Mouse (Mus musculus): ENCODE data around the gene Fto. TPM values are rescaled to one million over a fixed set of nuclear protein-coding genes. Genes with fewer than 3 reads are reported as not detected.
A peak's percentile ranks its signal among the peaks of the same experiment; 100 is the strongest.

The Fto gene
- polyA plus RNA-seq, 2 experiments = 10.0 to 15.6 TPM

- H3K36me3 ChIP-seq (replicated peaks; ENCODE audit: control insufficient read depth, insufficient read depth, low read depth) = no peaks in the 10 kb centered on the region
- ATAC-seq (ENCODE audit: insufficient read depth) = no peak
- H3K4me1 ChIP-seq (replicated peaks; ENCODE audit: control insufficient read depth in 2 of 2, insufficient read depth in 2 of 2, low read length in 1 of 2) = peaks cover 0 to 5% of the 10 kb centered on the region in 2 experiments; a peak in 2 of 4 replicates
- H3K9me3 ChIP-seq (ENCODE audit: control insufficient read depth, low read length) = no peaks in the 10 kb centered on the region; the same call in 1 of the 2 replicates
- WGBS (ENCODE audit: insufficient replicate concordance) = 26% methylated on average over 7 of the region's 7 CpGs
- TF ChIP-seq CTCF (IDR thresholded peaks at IDR 0.05; ENCODE audit: low read depth) (no peak), EP300 (IDR thresholded peaks at IDR 0.05; ENCODE audit: low read depth) (no peak)
- H3K27ac ChIP-seq = no peak overlapping the region
- no peak overlapping the region for H3K9ac ChIP-seq (replicated peaks)
- H3K4me3 ChIP-seq (ENCODE audit: insufficient read depth in 1 of 2, low read depth in 2 of 2, low read length in 2 of 2) = no peak overlapping the region
- DNase-seq (ENCODE audit: low read depth in 3 of 3, low spot score in 3 of 3) = no peak
- peak overlapping the region; percentile 23; the same call in 1 of the 2 replicates for H3K4me2 ChIP-seq (ENCODE audit: low read depth)
- no peaks in the 10 kb centered on the region; the same call in 1 of the 2 replicates for H3K27me3 ChIP-seq (ENCODE audit: control insufficient read depth, insufficient read depth, low read length)
These were observed 396.4 kb downstream of the Fto start for GRCm38 (mm10) chr8:91709768-91710167.

- WGBS (ENCODE audit: insufficient replicate concordance) = 45% methylated on average over 6 of the region's 6 CpGs
These were observed 397.9 kb downstream of the Fto start for GRCm38 (mm10) chr8:91711202-91711601.

DNA sequence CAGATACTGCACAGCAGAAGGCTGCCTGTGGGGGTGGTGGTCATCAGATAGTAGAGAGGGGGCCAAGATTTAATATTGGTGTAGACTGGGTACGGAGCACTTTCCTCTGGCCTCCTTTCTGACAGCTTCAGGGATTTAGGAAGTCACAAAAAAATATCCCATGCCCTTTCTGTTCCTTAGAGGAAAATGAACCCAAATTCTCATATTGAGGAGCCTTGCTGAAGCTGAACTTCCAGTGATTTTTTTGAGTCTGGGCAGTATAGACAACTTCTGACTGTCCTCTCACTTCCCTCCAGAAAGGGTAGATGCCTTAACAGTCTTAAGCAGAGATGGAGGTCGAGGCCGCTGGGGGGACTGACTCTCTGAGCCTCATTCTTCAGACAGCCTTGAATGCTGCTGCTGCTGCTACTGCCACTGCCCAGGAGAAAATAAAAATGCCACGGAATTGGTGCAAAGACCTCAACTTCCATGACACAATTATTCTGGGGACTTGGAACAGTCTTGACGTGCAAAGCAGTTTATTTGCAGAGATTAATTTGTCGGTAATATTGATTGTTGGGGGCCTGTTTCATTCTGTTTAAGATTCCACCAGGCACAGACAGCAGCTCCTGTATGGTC is 398.8 kb downstream of the Fto start:
- no peaks in the 10 kb centered on the region; the same call in 1 of the 2 replicates for H3K27me3 ChIP-seq (ENCODE audit: control insufficient read depth, insufficient read depth, low read length)
- H3K9ac ChIP-seq (replicated peaks) = no peak overlapping the region
- 24% methylated on average over 6 of the region's 6 CpGs for WGBS (ENCODE audit: insufficient replicate concordance)
- no peaks in the 10 kb centered on the region; the same call in 1 of the 2 replicates for H3K9me3 ChIP-seq (ENCODE audit: control insufficient read depth, low read length)
- no peak overlapping the region for H3K27ac ChIP-seq
- no peak for DNase-seq (ENCODE audit: low read depth in 3 of 3, low spot score in 3 of 3)
- no peaks in the 10 kb centered on the region for H3K36me3 ChIP-seq (replicated peaks; ENCODE audit: control insufficient read depth, insufficient read depth, low read depth)
- H3K4me3 ChIP-seq (ENCODE audit: insufficient read depth in 1 of 2, low read depth in 2 of 2, low read length in 2 of 2) = no peak overlapping the region
- ATAC-seq (ENCODE audit: insufficient read depth) = no peak
- H3K4me2 ChIP-seq (ENCODE audit: low read depth) = no peak overlapping the region
- TF ChIP-seq CTCF (IDR thresholded peaks at IDR 0.05; ENCODE audit: low read depth) (no peak), EP300 (IDR thresholded peaks at IDR 0.05; ENCODE audit: low read depth) (no peak)
- H3K4me1 ChIP-seq (replicated peaks; ENCODE audit: control insufficient read depth in 2 of 2, insufficient read depth in 2 of 2, low read length in 1 of 2) = peaks cover 0 to 8% of the 10 kb centered on the region in 2 experiments; a peak in 2 of 4 replicates

More at GRCm38 (mm10) chr8:91711202-91711601, 397.9 kb downstream of the Fto start:
- peaks cover 0 to 8% of the 10 kb centered on the region in 2 experiments; a peak in 2 of 4 replicates for H3K4me1 ChIP-seq (replicated peaks; ENCODE audit: control insufficient read depth in 2 of 2, insufficient read depth in 2 of 2, low read length in 1 of 2)
- no peak overlapping the region for H3K9ac ChIP-seq (replicated peaks)
- H3K9me3 ChIP-seq (ENCODE audit: control insufficient read depth, low read length) = no peaks in the 10 kb centered on the region; the same call in 1 of the 2 replicates
- TF ChIP-seq EP300 (IDR thresholded peaks at IDR 0.05; ENCODE audit: low read depth) = no peak
- no peak for TF ChIP-seq CTCF (IDR thresholded peaks at IDR 0.05; ENCODE audit: low read depth)
- H3K27me3 ChIP-seq (ENCODE audit: control insufficient read depth, insufficient read depth, low read length) = no peaks in the 10 kb centered on the region; the same call in 1 of the 2 replicates
- H3K4me3 ChIP-seq (ENCODE audit: insufficient read depth in 1 of 2, low read depth in 2 of 2, low read length in 2 of 2) = no peak overlapping the region
- H3K4me2 ChIP-seq (ENCODE audit: low read depth) = no peak overlapping the region
- DNase-seq (ENCODE audit: low read depth in 3 of 3, low spot score in 3 of 3) (no peak), ATAC-seq (ENCODE audit: insufficient read depth) (no peak)
- H3K36me3 ChIP-seq (replicated peaks; ENCODE audit: control insufficient read depth, insufficient read depth, low read depth) = no peaks in the 10 kb centered on the region
- no peak overlapping the region for H3K27ac ChIP-seq

DNA sequence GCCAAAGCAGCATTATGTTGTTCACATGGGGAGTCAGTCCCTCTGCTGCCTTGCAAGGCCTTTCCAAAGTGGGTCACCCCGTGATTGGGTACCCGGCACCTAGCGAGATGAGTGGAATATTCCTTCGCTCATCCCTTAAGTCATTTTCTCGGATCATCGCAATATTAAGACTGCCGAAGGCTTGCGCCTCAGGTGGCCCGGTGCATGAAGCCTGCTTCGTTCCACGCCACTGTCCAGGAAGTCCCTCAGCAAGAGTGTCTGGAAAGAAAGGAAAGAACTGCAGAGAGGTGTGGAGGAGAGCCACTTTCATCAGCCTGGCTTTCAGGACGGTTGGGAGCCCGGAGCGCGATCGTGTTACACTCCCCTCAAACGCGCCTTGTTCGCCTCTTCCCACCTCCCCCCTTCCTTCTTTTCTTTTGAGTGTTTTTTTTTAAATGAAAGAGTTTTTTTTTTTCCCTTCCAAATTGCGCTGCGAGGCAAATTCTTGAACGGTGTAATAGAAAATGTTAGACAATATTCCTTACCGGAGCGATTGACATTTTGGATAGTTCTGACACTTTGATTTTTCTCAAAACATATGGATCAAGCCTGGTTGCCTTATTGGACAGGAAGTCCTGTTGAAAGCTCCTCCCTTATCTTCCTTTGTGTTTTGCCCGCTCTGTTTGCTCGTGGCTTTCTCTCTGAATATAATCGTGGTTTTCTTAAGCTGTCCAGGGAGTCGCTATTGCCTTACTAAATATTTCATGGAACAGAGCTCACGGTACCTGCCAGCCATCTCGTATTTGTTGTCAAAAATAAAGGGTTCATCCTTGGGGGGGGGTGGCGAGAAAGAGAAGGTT is 399.6 kb downstream of the Fto start:
- ATAC-seq (ENCODE audit: insufficient read depth) (no peak), DNase-seq (ENCODE audit: low read depth in 3 of 3, low spot score in 3 of 3) (no peak)
- no peaks in the 10 kb centered on the region; the same call in 1 of the 2 replicates for H3K9me3 ChIP-seq (ENCODE audit: control insufficient read depth, low read length)
- H3K27ac ChIP-seq = no peak overlapping the region
- no peak overlapping the region for H3K9ac ChIP-seq (replicated peaks)
- TF ChIP-seq CTCF (IDR thresholded peaks at IDR 0.05; ENCODE audit: low read depth) = no peak
- no peak for TF ChIP-seq EP300 (IDR thresholded peaks at IDR 0.05; ENCODE audit: low read depth)
- WGBS (ENCODE audit: insufficient replicate concordance) = 5% methylated on average over 31 of the region's 31 CpGs
- H3K36me3 ChIP-seq (replicated peaks; ENCODE audit: control insufficient read depth, insufficient read depth, low read depth) = no peaks in the 10 kb centered on the region
- peak overlapping the region; percentile 12 to 21; a peak in 3 of 4 replicates for H3K4me3 ChIP-seq (ENCODE audit: insufficient read depth in 1 of 2, low read depth in 2 of 2, low read length in 2 of 2)
- H3K4me1 ChIP-seq (replicated peaks; ENCODE audit: control insufficient read depth in 2 of 2, insufficient read depth in 2 of 2, low read length in 1 of 2) = peaks cover 0 to 8% of the 10 kb centered on the region in 2 experiments; a peak in 2 of 4 replicates
- peak overlapping the region; percentile 51 for H3K4me2 ChIP-seq (ENCODE audit: low read depth)
- no peaks in the 10 kb centered on the region; the same call in 1 of the 2 replicates for H3K27me3 ChIP-seq (ENCODE audit: control insufficient read depth, insufficient read depth, low read length)

Data from liver, embryonic 14.5 days (tissue).